ENCODE assay signal across 22 mouse cellular contexts in genomic region chr15:11729381-11729780, GRCm38 (mm10).
DNase-seq lines count a peak whose midpoint lies in the region; ATAC-seq lines count a peak whose summit lies in the region.
"Had no signal": no experiment of that assay in that cellular context is flagged by ENCODE, and none has a peak within 500 bp of the region (broad histone marks: within the 10 kb centered on the region; RNA-seq: fewer than 3 reads in every experiment).

No protein-coding gene starts in this region.

- H3K27ac ChIP-seq in kidney, embryonic 16.5 days (ENCODE audit: low read length): no peak overlapping the region
- no peak overlapping the region for H3K27ac ChIP-seq in midbrain, embryonic 14.5 days (replicated peaks; ENCODE audit: low read depth, low read length)
- no peak overlapping the region for H3K27ac ChIP-seq in midbrain, embryonic 13.5 days
- no peak overlapping the region for H3K27ac ChIP-seq in embryonic facial prominence, embryonic 14.5 days (replicated peaks; ENCODE audit: low read depth, low read length)
- H3K27ac ChIP-seq: hindbrain, postnatal 0 days; left cerebral cortex, adult 2 months; limb, embryonic 12.5 days; liver, embryonic 13.5 days had no signal

- H3K9ac ChIP-seq in kidney, embryonic 16.5 days (replicated peaks; ENCODE audit: low read length): no peak overlapping the region
- no peak overlapping the region for H3K9ac ChIP-seq in midbrain, embryonic 14.5 days (replicated peaks; ENCODE audit: low read length)
- no peak overlapping the region for H3K9ac ChIP-seq in midbrain, embryonic 13.5 days (replicated peaks)
- no peak overlapping the region for H3K9ac ChIP-seq in embryonic facial prominence, embryonic 14.5 days (ENCODE audit: low read depth, low read length)
- H3K9ac ChIP-seq: heart, embryonic 12.5 days; limb, embryonic 12.5 days; liver, embryonic 13.5 days had no signal

- 33% methylated on average over 3 of the region's 3 CpGs for WGBS in kidney, embryonic 16.5 days
- 42% methylated on average over 3 of the region's 3 CpGs for WGBS in midbrain, embryonic 14.5 days
- 42% methylated on average over 3 of the region's 3 CpGs for WGBS in midbrain, embryonic 13.5 days
- 34% methylated on average over 3 of the region's 3 CpGs for WGBS in embryonic facial prominence, embryonic 14.5 days

- H3K9me3 ChIP-seq in kidney, embryonic 16.5 days (ENCODE audit: low read length): no peaks in the 10 kb centered on the region
- H3K9me3 ChIP-seq in midbrain, embryonic 14.5 days (ENCODE audit: control insufficient read depth, low read length): no peaks in the 10 kb centered on the region
- H3K9me3 ChIP-seq in midbrain, embryonic 13.5 days: no peaks in the 10 kb centered on the region
- no peaks in the 10 kb centered on the region for H3K9me3 ChIP-seq in embryonic facial prominence, embryonic 14.5 days (ENCODE audit: control insufficient read depth, low read length)
- H3K9me3 ChIP-seq: heart, embryonic 12.5 days; limb, embryonic 12.5 days; liver, embryonic 13.5 days had no signal

- ATAC-seq in kidney, embryonic 16.5 days (ENCODE audit: low FRiP score, low TSS enrichment): peak; percentile 19; the same call in 1 of the 2 replicates
- ATAC-seq in midbrain, embryonic 14.5 days (ENCODE audit: low FRiP score, low TSS enrichment): no peak
- no peak for ATAC-seq in midbrain, embryonic 13.5 days
- no peak for ATAC-seq in embryonic facial prominence, embryonic 14.5 days (ENCODE audit: low read depth)
- ATAC-seq: activated CD4-positive, CD25-positive, alpha-beta regulatory T cell, adult 4 months; forebrain, embryonic 14.5 days; hindbrain, postnatal 0 days; midbrain, embryonic 16.5 days; Patski had no signal

- H3K36me3 ChIP-seq in kidney, embryonic 16.5 days (ENCODE audit: insufficient read depth, low read length): no peaks in the 10 kb centered on the region
- no peaks in the 10 kb centered on the region for H3K36me3 ChIP-seq in midbrain, embryonic 14.5 days (ENCODE audit: control insufficient read depth, insufficient read depth, low read length)
- no peaks in the 10 kb centered on the region for H3K36me3 ChIP-seq in midbrain, embryonic 13.5 days
- no peaks in the 10 kb centered on the region for H3K36me3 ChIP-seq in embryonic facial prominence, embryonic 14.5 days (ENCODE audit: control insufficient read depth, insufficient read depth, low read length)
- H3K36me3 ChIP-seq: heart, embryonic 12.5 days; limb, embryonic 12.5 days; liver, embryonic 13.5 days had no signal

- H3K4me1 ChIP-seq in kidney, embryonic 16.5 days (ENCODE audit: insufficient read depth, low read length): no peaks in the 10 kb centered on the region
- peaks cover 6% of the 10 kb centered on the region; the same call in 1 of the 2 replicates for H3K4me1 ChIP-seq in midbrain, embryonic 14.5 days (ENCODE audit: control insufficient read depth, insufficient read depth, low read length)
- H3K4me1 ChIP-seq in midbrain, embryonic 13.5 days (replicated peaks): 0 out of 2 replicates have a peak, but pooled peaks cover 2% of the 10 kb centered on the region
- H3K4me1 ChIP-seq in embryonic facial prominence, embryonic 14.5 days (ENCODE audit: control insufficient read depth, insufficient read depth, low read length): no peaks in the 10 kb centered on the region
- H3K4me1 ChIP-seq: limb, embryonic 12.5 days; liver, embryonic 13.5 days had no signal

- no peak overlapping the region for H3K4me2 ChIP-seq in kidney, embryonic 16.5 days (replicated peaks; ENCODE audit: low read depth, low read length)
- H3K4me2 ChIP-seq in midbrain, embryonic 14.5 days (ENCODE audit: low read length): no peak overlapping the region
- H3K4me2 ChIP-seq in midbrain, embryonic 13.5 days (replicated peaks): no peak overlapping the region
- H3K4me2 ChIP-seq in embryonic facial prominence, embryonic 14.5 days (ENCODE audit: low read depth, low read length): no peak overlapping the region
- H3K4me2 ChIP-seq: heart, embryonic 12.5 days; limb, embryonic 12.5 days; liver, embryonic 13.5 days had no signal

- H3K4me3 ChIP-seq in kidney, embryonic 16.5 days (ENCODE audit: low read length): no peak overlapping the region
- no peak overlapping the region for H3K4me3 ChIP-seq in midbrain, embryonic 14.5 days (replicated peaks; ENCODE audit: low read depth, low read length)
- H3K4me3 ChIP-seq in midbrain, embryonic 13.5 days (replicated peaks): no peak overlapping the region
- H3K4me3 ChIP-seq in embryonic facial prominence, embryonic 14.5 days (ENCODE audit: low read depth, low read length): no peak overlapping the region
- H3K4me3 ChIP-seq: erythroblast, embryonic 14.5 days; heart, embryonic 12.5 days; left cerebral cortex, adult 2 months; limb, embryonic 12.5 days; liver, embryonic 13.5 days had no signal

- DNase-seq in kidney, postnatal 14 days: no peak
- DNase-seq in midbrain, embryonic 14.5 days: peak; percentile 35
- DNase-seq in embryonic facial prominence, embryonic 14.5 days (ENCODE audit: low spot score): peak; percentile 72
- DNase-seq in lung, postnatal 36 days: peak; percentile 61
- no peak for DNase-seq in left cerebral cortex, adult 8-10 months (ENCODE audit: low spot score in 2 of 2)
- DNase-seq in spleen, postnatal 36 days (ENCODE audit: low spot score in 2 of 2): no peak
- DNase-seq: adrenal gland, postnatal 14 days; cerebellum, adult 9-10 months; kidney, adult 8-10 months; liver, embryonic 13.5 days; right cerebral cortex, adult 18-20 months had no signal

- H3K27me3 ChIP-seq in kidney, embryonic 16.5 days (ENCODE audit: insufficient read depth, low read length): no peaks in the 10 kb centered on the region
- no peaks in the 10 kb centered on the region for H3K27me3 ChIP-seq in midbrain, embryonic 14.5 days (ENCODE audit: control insufficient read depth, insufficient read depth, low read length)
- no peaks in the 10 kb centered on the region for H3K27me3 ChIP-seq in midbrain, embryonic 13.5 days
- H3K27me3 ChIP-seq in embryonic facial prominence, embryonic 14.5 days (replicated peaks; ENCODE audit: control insufficient read depth, insufficient read depth, low read length): no peaks in the 10 kb centered on the region
- H3K27me3 ChIP-seq: heart, embryonic 12.5 days; limb, embryonic 12.5 days; liver, embryonic 13.5 days had no signal

Comparison
In these comparisons a context has a peak if more than half of its experiments do, and no peak if none do; other contexts are left out.
1. DNase-seq: peak in midbrain, embryonic 14.5 days (single experiment), embryonic facial prominence, embryonic 14.5 days (single experiment) and lung, postnatal 36 days (single experiment); none in kidney, postnatal 14 days (single experiment), left cerebral cortex, adult 8-10 months (0 of 2) and spleen, postnatal 36 days (0 of 2).